Mouse (Mus musculus) right cerebral cortex, postnatal 4 days (tissue): ENCODE results near the gene Gm19345.

Experiments used
- DNase-seq: peaks from one replicate; pipeline ENCODE4 v3.0.0-alpha.2; 2022

Gene Gm19345

GRCm38 (mm10) chr7:19829694-19830093 lies 22.1 kb upstream of the Gm19345 start:
- DNase-seq, result no peak

- DNase-seq, result no peak
Measured at GRCm38 (mm10) chr7:19830682-19831156, 21.1 kb upstream of the Gm19345 start.

GRCm38 (mm10) chr7:19831837-19832236 lies 20.0 kb upstream of the Gm19345 start:
- no peak for DNase-seq

DNA sequence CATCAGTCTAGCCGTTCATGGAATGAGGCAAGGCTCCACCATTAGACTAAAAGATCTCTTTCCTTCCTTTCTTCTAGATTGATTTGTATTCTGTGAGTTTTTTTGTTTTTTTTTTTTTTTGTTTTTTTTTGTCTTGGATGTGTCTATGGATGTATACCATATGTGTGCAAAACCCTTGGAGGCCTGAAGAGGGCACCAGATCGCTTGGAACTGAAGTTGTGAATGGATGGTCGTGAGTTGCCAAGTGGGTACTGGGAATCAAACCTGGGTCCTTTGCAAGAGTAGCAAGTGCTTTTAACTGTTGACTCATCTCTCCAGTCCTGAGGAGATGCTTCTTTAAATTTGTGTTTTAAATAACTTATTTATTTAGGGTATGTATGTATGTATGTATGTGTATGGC lies 17.7 kb upstream of the Gm19345 start:
- no peak for DNase-seq

DNA sequence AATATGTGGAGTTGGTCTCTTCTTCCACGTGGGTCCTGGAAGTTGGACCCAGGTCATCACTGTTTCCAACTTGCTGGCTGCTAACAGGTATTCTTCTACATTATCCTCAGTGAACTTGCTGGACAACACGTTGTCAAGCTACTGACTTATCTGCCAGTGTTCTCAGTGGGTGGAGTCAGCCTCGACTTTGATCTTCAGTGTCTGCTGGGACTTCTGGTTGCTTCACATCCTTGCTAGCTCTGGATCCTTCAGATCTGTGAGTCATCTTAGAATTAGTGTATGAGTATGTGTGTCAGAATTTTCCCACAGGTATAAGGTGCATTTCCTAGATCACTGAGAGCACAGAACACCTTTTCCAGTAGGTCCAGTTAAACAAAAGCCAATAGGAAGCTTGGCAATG lies 15.0 kb upstream of the Gm19345 start:
- no peak for DNase-seq

- DNase-seq, result no peak
Measured at GRCm38 (mm10) chr7:19840371-19840770, 11.4 kb upstream of the Gm19345 start.

GRCm38 (mm10) chr7:19840936-19841335 lies 10.9 kb upstream of the Gm19345 start:
- DNase-seq, result no peak

DNA sequence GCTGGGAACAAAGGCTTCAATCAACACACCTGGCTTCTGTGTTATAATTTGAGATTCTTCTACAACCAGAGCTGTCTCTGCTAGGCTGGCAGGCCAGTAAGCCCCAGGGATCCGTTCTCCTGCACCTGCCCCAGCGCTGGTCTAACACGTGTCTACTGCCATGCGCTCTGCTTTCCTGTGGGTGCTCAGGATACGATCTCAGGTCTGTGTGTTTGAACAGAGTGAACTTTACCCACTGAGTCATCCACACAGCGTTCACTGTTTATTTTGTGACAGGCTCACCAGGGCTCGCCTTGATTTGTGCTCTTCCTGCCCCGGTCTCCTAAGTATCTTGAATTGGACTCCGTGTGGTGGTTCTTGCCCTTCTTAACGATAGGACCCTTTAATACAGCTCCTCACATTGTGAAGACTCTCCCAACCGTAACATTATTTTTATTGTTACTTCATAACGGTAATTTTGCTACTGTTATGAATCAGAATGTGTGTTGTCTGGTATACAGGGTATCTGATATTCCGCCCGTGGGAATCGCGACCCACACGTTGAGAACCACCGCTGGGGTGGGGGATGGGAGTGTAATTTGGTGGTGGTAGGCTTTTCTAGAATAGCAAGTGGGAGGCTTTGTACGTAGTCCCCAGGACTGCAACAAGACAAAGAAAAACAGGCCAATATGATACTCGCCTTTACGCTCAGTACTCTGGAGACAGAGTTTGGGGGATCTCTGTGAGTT lies 10.0 kb upstream of the Gm19345 start:
- DNase-seq, result no peak

GRCm38 (mm10) chr7:19842885-19843504 lies 8.8 kb upstream of the Gm19345 start:
- no peak for DNase-seq

DNA sequence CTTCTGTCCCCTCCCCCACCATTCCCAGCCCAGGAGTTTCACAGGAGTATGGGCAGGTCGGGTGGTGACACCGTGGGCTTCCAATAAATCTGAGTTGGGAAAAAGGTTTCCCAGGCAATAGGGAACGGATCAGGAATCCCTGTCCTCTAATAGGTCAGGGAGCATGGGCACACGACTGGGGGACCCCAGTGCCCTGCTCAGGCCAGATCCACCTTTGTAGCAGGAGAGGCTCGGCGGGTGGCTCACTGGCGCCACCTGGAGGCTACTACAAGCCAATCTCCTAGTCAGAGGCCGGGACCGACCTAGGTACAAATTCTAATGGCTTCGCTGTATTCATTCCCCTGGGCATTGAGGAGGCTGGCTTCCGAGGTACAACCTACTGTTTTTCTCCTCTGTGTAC lies 8.2 kb upstream of the Gm19345 start:
- DNase-seq, result peak; percentile 56

DNA sequence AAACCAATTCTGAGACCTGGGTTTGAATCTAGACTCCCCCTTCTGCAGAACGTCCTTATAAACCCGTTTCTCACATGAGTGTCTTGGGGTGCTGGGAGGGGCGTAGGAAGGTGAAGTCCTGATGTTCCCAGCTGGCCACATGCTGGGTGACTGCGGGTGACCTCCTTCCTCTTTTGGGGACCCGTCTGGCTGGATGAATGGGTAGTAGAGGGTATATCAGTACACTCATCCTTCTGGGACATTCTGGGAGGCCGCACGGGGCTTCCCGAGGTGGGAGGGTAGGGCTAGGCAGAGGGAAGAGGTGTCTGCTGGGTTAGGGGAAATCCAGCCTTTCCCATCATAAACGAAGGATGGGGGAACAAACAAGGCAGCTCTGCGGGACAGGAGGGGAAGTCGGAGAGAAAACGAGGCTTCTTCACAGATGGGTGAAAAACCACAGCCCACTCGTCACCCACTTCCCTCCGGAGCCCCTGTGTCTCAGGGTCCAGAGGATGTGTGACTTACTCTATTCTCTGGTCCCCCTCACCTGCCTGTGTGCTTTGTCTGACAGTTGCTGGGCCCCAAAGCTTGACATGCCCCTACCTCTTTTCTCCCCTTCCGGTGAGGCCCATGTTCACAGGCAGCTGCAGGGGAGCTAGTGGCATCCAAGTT lies 7.2 kb upstream of the Gm19345 start:
- DNase-seq, result no peak

DNA sequence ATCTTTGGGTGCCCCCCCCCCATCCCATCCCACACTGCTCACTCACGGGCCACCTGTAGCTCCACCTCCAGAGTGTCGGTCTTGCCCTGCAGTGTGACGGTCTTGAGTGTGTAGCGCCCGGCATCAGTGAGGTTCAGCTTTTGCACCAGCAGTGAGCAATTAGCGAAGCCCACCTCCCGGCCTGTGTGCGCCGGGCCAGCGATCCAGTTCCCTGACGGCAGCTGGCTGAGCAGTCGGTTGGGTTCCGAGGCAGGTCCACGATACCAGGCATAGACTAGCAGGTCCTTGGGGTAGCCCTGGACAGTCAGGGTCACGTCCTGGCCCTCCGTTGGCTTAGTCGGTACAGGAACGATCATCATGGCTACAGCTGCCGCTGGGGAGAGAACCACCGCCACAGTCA lies 1.7 kb downstream of the Gm19345 start:
- DNase-seq, result no peak

GRCm38 (mm10) chr7:19855663-19856062 lies 3.9 kb downstream of the Gm19345 start:
- DNase-seq, result no peak

DNA sequence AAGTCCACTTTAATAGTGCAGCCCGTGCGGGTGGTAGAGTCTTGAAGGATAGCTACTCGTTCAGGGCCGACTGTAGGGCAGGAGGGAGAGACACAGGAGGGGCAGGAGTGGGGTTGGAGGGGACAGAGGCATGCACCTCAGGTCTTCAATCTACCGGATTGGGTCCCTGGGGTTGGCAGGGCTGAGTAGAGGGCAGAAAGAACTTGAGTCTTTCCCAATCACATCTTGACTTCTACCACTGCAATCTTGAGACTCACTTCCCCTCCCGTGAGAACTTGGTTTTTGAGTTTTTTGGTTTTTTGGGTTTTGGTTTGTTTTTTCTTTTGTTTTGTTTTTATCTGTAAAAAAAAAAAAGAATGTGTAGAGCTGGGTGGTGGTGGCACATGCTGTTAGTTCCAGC lies 4.5 kb downstream of the Gm19345 start:
- DNase-seq, result no peak

DNA sequence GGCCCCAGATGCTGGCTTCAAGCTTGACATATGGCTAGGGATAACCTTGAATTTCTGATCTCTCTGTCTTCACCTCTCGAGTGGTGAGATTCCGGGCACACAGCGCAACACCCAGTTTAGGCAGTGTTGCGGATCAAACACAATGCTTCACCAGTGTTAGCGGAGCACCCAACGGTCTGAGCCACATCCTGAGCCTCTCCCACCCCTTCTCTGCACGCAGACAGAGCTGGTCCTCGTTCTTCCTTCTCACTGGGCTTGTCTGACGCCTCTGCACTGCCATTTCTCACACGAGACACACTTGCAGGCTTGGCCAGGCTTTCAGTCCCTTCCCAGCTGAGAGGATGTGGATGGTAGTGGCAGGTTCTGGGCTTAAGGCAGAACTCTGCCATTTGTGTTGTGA lies 7.9 kb downstream of the Gm19345 start:
- no peak for DNase-seq

DNA sequence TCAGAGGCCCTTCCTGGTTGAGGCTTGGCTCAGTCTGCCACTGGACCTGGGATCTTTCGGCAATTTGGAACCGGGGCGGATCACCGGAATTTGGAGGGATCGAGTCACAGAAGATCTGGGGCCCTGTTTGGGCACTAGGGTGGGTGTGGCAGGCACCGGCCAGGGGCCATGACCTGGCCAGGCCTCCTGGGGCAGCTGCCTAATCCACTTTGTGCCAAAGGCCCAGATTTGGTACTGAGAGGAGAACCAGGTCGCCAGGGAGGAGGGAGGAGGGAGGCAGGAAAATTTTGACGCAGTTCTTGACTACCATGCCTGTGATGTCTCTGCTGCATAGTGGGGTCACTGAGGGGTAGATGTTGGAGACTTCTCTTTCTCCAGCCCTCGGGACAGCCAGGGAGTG lies 9.4 kb downstream of the Gm19345 start, which contains the start of gene Ceacam16:
Ceacam16 (minus strand) TSS at position 101 of the 400 bp plus-strand sequence.
- DNase-seq, result no peak

GRCm38 (mm10) chr7:19864241-19864640 lies 12.4 kb downstream of the Gm19345 start:
- DNase-seq, result no peak

- DNase-seq, result no peak
Measured at GRCm38 (mm10) chr7:19865246-19866036, 13.6 kb downstream of the Gm19345 start.

- no peak for DNase-seq
Measured at GRCm38 (mm10) chr7:19866490-19866889, 14.7 kb downstream of the Gm19345 start.

GRCm38 (mm10) chr7:19867751-19868399 lies 16.1 kb downstream of the Gm19345 start:
- no peak for DNase-seq

DNA sequence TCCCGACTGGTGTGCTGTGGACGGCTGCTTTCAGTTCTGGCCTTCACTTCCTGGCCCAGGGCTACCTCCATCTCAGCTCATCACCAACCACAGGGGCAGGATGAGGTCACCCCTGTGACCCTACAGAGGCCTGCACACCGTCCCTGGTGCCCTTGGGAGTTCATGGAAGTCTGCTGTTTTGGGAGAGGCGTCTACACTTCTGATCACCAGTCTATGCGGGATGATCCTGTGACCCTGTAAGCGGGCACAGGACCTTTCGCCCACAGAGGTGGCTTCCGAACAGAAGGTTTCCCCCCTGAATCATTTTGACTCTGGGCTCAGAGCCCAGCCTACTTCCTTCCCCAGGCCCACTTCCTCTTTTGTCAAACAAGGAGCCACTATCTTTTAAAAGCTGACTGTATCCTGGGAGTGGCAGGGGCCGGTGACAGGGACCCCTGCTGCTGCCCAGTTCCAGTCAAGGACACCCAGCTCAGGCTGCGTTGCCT lies 19.4 kb downstream of the Gm19345 start:
- no peak for DNase-seq

DNA sequence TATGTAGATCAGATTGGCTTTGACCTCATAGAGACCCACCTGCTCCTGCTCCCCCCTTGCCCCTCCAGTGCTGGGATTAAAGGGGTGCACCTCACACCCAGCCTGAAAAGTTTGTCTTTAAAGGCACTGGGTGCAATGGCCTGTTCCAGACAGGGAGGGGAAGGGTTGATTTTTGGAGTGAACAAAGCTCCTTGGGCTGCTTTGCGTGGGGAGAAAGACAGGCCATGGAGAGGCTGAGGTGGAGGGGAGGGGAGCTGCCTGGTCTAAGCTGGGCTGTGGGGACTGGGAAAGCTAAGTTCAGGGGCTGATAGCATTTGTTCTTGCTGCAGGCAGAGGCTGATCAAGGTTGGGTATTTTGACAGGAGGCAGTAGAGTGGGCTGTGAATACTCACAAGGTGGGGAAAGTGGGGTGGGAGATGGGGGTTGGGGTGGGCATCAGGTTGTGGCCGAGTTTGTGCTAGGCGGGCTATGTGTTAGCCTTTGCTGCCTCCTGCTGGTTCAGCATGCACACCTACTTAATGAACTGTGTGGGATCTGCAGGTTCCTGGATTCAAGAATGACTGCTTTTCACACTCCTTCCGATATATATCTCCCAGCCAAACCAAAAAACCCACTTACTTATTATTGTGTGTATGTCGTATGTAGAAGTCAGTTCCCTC lies 20.3 kb downstream of the Gm19345 start:
- DNase-seq, result no peak
